Mouse (Mus musculus) common myeloid progenitor, adult 5-6 weeks (primary cell): ENCODE data around the gene Tmem109. TPM values are rescaled to one million over a fixed set of nuclear protein-coding genes. Genes with fewer than 3 reads are reported as not detected.
A peak's percentile ranks its signal among the peaks of the same experiment; 100 is the strongest.

ENCODE experiments used
- ATAC-seq: replicated peaks from 2 replicates; pipeline ENCODE4 v1.8.0; 2016; ENCODE audit warnings: low read depth, mild to moderate bottlenecking, moderate TSS enrichment, inconsistent platforms; ENCODE audit not compliant: poor library complexity, severe bottlenecking
- total RNA-seq: library from RNA; stranded (forward); fragments of 200-1000, 187-1606 nt; gene quantifications from 2 replicates; pipeline ENCODE4 v1.2.3, GENCODE M21; 2017

The Tmem109 gene
- total RNA-seq, result 16.2 and 24.7 TPM in 2 replicates

- ATAC-seq, result peak; percentile 85
These were observed at the start of gene Tmem109 for GRCm38 (mm10) chr19:10881426-10882154. TSS of gene Tmem109 (minus strand) at chr19:10882001.

- ATAC-seq, result 0 out of 2 replicates have a peak, but pooled peaks have one; percentile 50
These were observed 48.8 kb upstream of the Tmem109 start for GRCm38 (mm10) chr19:10930641-10931040.

- ATAC-seq, result no peak
These were observed 44.9 kb upstream of the Tmem109 start for GRCm38 (mm10) chr19:10926666-10927065.

DNA sequence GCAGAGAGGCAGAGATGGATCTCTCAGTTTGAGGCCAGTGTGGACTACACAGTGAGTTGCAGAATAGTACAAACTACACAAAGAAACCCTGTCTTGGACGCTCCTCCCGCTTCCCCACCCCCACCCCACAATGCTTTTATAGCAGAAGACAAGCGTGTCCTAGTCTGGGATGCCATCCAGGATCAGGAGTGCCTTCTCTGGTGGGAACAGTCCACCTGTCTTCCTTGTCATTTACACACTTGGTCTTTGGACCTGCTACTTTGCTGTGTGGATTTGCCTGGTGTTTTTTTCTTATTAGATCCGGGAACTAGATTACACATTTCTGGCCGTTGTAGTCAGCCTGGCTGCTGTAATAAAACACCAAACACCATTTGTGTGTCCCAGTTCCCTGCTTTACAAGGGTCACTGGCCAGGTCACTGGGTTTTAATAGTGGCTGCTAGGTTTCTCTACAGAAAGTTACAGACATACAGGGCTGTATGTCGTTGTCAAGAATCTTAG, 44.4 kb upstream of the Tmem109 start:
- no peak for ATAC-seq

DNA sequence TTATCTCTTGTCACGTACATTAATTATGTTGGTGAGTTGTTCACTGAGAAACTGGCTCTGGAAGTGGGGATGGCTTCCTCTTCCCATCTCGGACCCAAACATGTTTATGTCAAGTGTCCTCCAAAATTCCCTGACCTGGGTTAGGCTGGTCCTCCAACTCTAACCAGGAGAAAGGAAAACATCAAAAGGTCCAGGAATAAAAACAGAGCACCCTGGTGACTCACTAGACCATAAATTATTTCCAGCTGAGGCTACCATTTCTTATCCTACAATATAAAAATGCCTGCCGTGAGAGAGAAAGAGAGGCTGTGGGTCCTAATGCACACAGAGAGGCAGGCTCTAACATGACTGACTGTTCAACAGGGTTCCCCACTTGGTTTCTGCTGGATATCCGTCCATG, 42.4 kb upstream of the Tmem109 start:
- ATAC-seq, result no peak

DNA sequence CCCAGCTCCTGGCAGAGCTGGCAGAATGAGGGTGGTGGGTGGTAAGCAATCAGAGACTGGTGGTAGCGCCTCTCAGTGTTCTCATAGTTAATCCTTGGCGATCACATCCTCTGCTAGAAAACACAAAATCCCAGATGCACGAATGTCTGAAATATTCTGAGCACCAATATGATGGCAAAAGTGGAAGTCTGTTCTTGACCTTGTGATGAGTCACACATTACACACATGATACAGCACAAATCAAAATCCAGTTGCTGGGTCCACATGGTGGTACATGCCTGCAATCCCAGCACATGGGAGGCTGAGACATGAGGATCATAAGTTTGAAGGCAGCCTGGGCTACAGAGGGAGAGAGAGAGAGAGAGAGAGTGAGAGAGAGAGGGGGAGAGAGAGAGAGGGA, 39.3 kb upstream of the Tmem109 start:
- no peak for ATAC-seq

DNA sequence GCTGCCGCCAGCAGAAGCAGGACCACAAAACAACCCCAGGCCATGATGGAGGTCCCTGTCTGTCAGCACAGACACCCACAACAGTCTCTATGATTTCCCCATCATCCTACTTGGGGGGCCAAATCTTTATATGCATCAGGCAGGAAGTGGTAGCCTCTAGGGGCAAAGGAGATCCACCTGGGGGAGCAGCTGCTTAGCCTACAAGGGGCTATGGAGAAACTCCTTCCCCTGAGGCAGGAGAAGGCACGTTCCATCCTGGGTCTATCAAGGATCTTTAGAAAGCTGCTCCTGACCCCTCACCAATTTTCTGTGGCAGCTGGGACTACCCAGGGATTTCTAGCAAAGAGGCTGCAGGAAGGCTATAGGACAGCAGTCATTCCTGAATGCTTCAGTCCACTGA, 38.7 kb upstream of the Tmem109 start, which contains the start of gene Zp1:
Gene Zp1, minus strand, starts transcription at position 101 of the 400 bp plus-strand sequence.
- ATAC-seq, result no peak

- no peak for ATAC-seq
These were observed 36.7 kb upstream of the Tmem109 start for GRCm38 (mm10) chr19:10918321-10918991.

GRCm38 (mm10) chr19:10916506-10916905, 34.7 kb upstream of the Tmem109 start:
- no peak for ATAC-seq

- ATAC-seq, result peak; percentile 65
These were observed 33.1 kb upstream of the Tmem109 start for GRCm38 (mm10) chr19:10914870-10915269.

GRCm38 (mm10) chr19:10914291-10914690, 32.5 kb upstream of the Tmem109 start:
- peak; percentile 84 for ATAC-seq

GRCm38 (mm10) chr19:10909087-10909721, 27.4 kb upstream of the Tmem109 start:
- no peak for ATAC-seq

- peak; percentile 69 for ATAC-seq
These were observed 26.1 kb upstream of the Tmem109 start for GRCm38 (mm10) chr19:10907891-10908290.

GRCm38 (mm10) chr19:10905728-10906000, 23.9 kb upstream of the Tmem109 start:
- no peak for ATAC-seq

GRCm38 (mm10) chr19:10904927-10905727, 23.3 kb upstream of the Tmem109 start:
- ATAC-seq, result no peak

- no peak for ATAC-seq
These were observed 22.7 kb upstream of the Tmem109 start for GRCm38 (mm10) chr19:10904512-10904911.

DNA sequence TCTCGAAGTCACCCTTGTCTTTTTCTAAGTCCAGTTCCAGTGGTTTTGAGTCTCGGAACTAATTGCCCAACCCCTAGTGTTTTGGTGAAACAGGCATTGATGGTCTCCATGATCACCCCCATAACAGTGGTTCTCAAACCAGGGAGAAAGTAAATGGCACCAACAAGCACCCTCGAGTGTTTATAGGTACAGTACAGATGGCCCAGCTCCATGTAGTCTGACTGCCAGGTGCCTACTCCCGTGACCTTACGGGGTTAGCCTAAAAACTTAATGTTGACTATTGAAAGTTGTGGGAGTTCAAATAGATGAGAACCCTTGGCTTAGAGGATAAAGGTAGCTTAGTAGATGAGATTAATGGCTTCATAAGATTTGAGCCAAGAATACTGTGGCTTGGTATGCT, 19.2 kb upstream of the Tmem109 start:
- ATAC-seq, result no peak

- ATAC-seq, result no peak
These were observed 18.5 kb upstream of the Tmem109 start for GRCm38 (mm10) chr19:10900315-10900714.

DNA sequence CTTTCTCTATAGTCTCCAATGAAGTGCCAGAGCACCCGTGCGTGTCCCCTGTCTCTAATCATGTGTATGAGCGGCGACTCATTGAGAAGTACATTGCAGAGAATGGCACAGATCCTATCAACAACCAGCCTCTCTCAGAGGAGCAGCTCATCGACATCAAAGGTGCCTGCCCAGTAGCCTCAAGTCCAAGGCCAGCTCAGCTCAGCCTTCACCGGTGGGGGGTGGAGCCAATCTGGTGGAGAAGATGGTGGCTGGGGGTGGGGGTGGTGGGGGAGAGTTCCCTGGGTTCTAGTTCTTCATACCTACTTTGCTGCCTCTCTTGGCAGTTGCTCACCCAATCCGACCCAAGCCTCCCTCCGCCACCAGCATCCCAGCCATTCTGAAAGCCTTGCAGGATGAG, 15.7 kb upstream of the Tmem109 start:
- ATAC-seq, result no peak

DNA sequence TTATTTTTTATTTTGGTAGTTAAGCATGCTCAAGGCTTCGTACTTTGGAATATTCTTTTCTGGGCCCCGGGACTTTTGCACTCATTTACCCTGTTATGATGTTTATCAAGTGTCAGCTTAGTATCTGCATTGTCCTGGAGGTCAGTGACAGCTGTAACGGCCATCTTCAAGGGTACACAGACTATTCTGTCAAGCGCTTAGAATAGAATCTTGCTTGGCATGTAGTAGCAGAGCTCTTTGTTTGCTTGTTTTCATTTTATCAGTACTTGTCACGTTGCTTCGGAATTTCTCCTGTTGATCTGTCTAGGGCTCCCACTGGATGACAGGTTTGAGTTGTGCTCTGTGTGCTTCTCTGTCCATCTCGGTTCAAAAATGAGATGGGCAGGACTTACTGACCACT, 15.0 kb upstream of the Tmem109 start:
- ATAC-seq, result no peak
